Mouse (Mus musculus) lung, postnatal 10 days (tissue): ENCODE measurements around the gene Gm7075.
A peak's percentile ranks its signal among the peaks of the same experiment; 100 is the strongest.
"Not testable (repeated sequence)": the region's sequence is repeated elsewhere in the genome, so short reads cannot be mapped to it uniquely, and the experiment has no call there.

ENCODE experiments used
- DNase-seq: peaks from one replicate; pipeline ENCODE4 v3.0.0; 2021

The Gm7075 gene

GRCm38 (mm10) chr10:63417061-63417460 lies 4.5 kb downstream of the Gm7075 start:
- no peak for DNase-seq

GRCm38 (mm10) chr10:63415850-63416249 lies 5.7 kb downstream of the Gm7075 start:
- no peak for DNase-seq

GRCm38 (mm10) chr10:63415287-63415686 lies 6.3 kb downstream of the Gm7075 start:
- DNase-seq, result no peak

- no peak for DNase-seq
These were observed 8.8 kb downstream of the Gm7075 start for GRCm38 (mm10) chr10:63412756-63413155.

- not testable (repeated sequence) for DNase-seq
These were observed 9.9 kb downstream of the Gm7075 start for GRCm38 (mm10) chr10:63411674-63412073.

- DNase-seq, result no peak
These were observed 11.2 kb downstream of the Gm7075 start for GRCm38 (mm10) chr10:63410162-63410956.

GRCm38 (mm10) chr10:63403636-63404035 lies 18.0 kb downstream of the Gm7075 start:
- no peak for DNase-seq

GRCm38 (mm10) chr10:63402731-63403504 lies 18.7 kb downstream of the Gm7075 start:
- no peak for DNase-seq

GRCm38 (mm10) chr10:63396963-63397362 lies 24.6 kb downstream of the Gm7075 start:
- no peak for DNase-seq

GRCm38 (mm10) chr10:63388948-63389347 lies 32.6 kb downstream of the Gm7075 start:
- DNase-seq, result no peak

GRCm38 (mm10) chr10:63386991-63387390 lies 34.6 kb downstream of the Gm7075 start:
- DNase-seq, result no peak

- peak; percentile 88 for DNase-seq
These were observed 35.1 kb downstream of the Gm7075 start for GRCm38 (mm10) chr10:63386444-63386843.

- not testable (repeated sequence) for DNase-seq
These were observed 35.7 kb downstream of the Gm7075 start for GRCm38 (mm10) chr10:63385897-63386296.

GRCm38 (mm10) chr10:63382372-63383279 lies 39.0 kb downstream of the Gm7075 start, which contains the start of gene Dnajc12:
Dnajc12 (plus strand) TSS chr10:63382443.
- DNase-seq, result peak; percentile 94

- no peak for DNase-seq
These were observed 39.9 kb downstream of the Gm7075 start, which contains the start of gene Sirt1 for GRCm38 (mm10) chr10:63381498-63382280. Sirt1 (minus strand) TSS chr10:63381704.

- no peak for DNase-seq
These were observed 42.5 kb downstream of the Gm7075 start for GRCm38 (mm10) chr10:63378948-63379680.

- DNase-seq, result peak; percentile 79
These were observed 44.1 kb downstream of the Gm7075 start for GRCm38 (mm10) chr10:63377468-63377867.

- no peak for DNase-seq
These were observed 45.3 kb downstream of the Gm7075 start for GRCm38 (mm10) chr10:63376303-63376702.
